Mouse (Mus musculus) heart, embryonic 14.5 days (tissue): ENCODE measurements at regions not wholly inside any gene's neighbourhood (a gene's known extent, or its start where the extent isn't known, plus 50 kb on each side); places are given as distances from the start of the nearest gene placed in this dataset.

ENCODE experiments used
- ATAC-seq: fragments of 200-750 bp; cut with Nextera tagmentation; 2 replicates; pipeline ENCODE4 v1.8.0; 2017; ENCODE audit warnings: low read depth, moderate TSS enrichment; ENCODE audit not compliant: insufficient number of reproducible peaks, insufficient read depth, low FRiP score
- H3K27ac ChIP-seq, 2 experiments: fragments of 200-500 bp in 1 of 2; fragments of 300-500 bp in 1 of 2; sonication (generic) in 1 of 2; replicated peaks in 1 of 2; 2 replicates each; pipeline ENCODE4 v1.5.1; 2012 to 2014; ENCODE audit warnings: low read depth in 2 of 2, low read length in 2 of 2, control low read depth in 1 of 2, mild to moderate bottlenecking in 1 of 2, mixed read lengths in 1 of 2; ENCODE audit not compliant: control insufficient read depth in 1 of 2, insufficient read depth in 1 of 2
- H3K27me3 ChIP-seq: fragments of 300-500 bp; sonication (generic); 2 replicates; pipeline ENCODE4 v1.6.1; 2014; ENCODE audit warnings: mild to moderate bottlenecking, low read length, control low read depth; ENCODE audit not compliant: control insufficient read depth, insufficient read depth
- H3K36me3 ChIP-seq: fragments of 300-500 bp; sonication (generic); 2 replicates; pipeline ENCODE4 v1.6.1; 2014; ENCODE audit warnings: mild to moderate bottlenecking, control low read depth, low read length, mixed read lengths; ENCODE audit not compliant: control insufficient read depth, insufficient read depth
- H3K4me1 ChIP-seq, 2 experiments: fragments of 200-500 bp in 1 of 2; fragments of 300-500 bp in 1 of 2; sonication (generic) in 1 of 2; 2 replicates each; pipeline ENCODE4 v1.6.1; 2012 to 2014; ENCODE audit warnings: low read length in 2 of 2, control low read depth in 1 of 2, mixed read lengths in 1 of 2; ENCODE audit not compliant: control insufficient read depth in 2 of 2, insufficient read depth in 2 of 2
- H3K4me2 ChIP-seq: fragments of 300-500 bp; sonication (generic); 2 replicates; pipeline ENCODE4 v1.6.1; 2014; ENCODE audit warnings: mild to moderate bottlenecking, low read length
- H3K4me3 ChIP-seq, 2 experiments: fragments of 200-500 bp in 1 of 2; fragments of 300-500 bp in 1 of 2; sonication (generic) in 1 of 2; 2 replicates each; pipeline ENCODE4 v1.5.1; 2012 to 2014; ENCODE audit warnings: low read length in 2 of 2, mild to moderate bottlenecking in 2 of 2, control low read depth in 1 of 2, low read depth in 1 of 2, moderate library complexity in 1 of 2; ENCODE audit not compliant: control insufficient read depth in 1 of 2, insufficient read depth in 1 of 2
- H3K9ac ChIP-seq: fragments of 300-500 bp; sonication (generic); 2 replicates; pipeline ENCODE4 v1.6.1; 2014; ENCODE audit warnings: mild to moderate bottlenecking, low read length
- H3K9me3 ChIP-seq: fragments of 300-500 bp; sonication (generic); 2 replicates; pipeline ENCODE4 v1.6.1; 2016; ENCODE audit warnings: low read length, control low read depth; ENCODE audit not compliant: control insufficient read depth
- WGBS: fragments of 180-500 bp; shearing (Covaris S2); extraction: QIAGEN DNeasy Blood & Tissue Kit; methylation state at CpG from one replicate; pipeline ENCODE4 v1.1.7; 2014; 5-methylcytosine and 5-hydroxymethylcytosine counted together

- Histone ChIP-seq H3K27me3 (0 out of 2 replicates have a peak, but pooled peaks cover 4% of the 10 kb centered on the region), H3K27ac (no peak overlapping the region), H3K4me3 (peak overlapping the region; percentile 43 to 50; a peak in 2 of 4 replicates), H3K9ac (no peak overlapping the region), H3K9me3 (no peaks in the 10 kb centered on the region), H3K4me1 (peaks cover 0 to 5% of the 10 kb centered on the region in 2 experiments; a peak in 3 of 4 replicates), H3K4me2 (peak overlapping the region; percentile 66), H3K36me3 (no peaks in the 10 kb centered on the region)
- 13% methylated on average over 4 of the region's 4 CpGs for WGBS
- no peak for ATAC-seq
Measured at GRCm38 (mm10) chr2:147877543-147877904, 169.2 kb downstream of the Foxa2 start.

DNA sequence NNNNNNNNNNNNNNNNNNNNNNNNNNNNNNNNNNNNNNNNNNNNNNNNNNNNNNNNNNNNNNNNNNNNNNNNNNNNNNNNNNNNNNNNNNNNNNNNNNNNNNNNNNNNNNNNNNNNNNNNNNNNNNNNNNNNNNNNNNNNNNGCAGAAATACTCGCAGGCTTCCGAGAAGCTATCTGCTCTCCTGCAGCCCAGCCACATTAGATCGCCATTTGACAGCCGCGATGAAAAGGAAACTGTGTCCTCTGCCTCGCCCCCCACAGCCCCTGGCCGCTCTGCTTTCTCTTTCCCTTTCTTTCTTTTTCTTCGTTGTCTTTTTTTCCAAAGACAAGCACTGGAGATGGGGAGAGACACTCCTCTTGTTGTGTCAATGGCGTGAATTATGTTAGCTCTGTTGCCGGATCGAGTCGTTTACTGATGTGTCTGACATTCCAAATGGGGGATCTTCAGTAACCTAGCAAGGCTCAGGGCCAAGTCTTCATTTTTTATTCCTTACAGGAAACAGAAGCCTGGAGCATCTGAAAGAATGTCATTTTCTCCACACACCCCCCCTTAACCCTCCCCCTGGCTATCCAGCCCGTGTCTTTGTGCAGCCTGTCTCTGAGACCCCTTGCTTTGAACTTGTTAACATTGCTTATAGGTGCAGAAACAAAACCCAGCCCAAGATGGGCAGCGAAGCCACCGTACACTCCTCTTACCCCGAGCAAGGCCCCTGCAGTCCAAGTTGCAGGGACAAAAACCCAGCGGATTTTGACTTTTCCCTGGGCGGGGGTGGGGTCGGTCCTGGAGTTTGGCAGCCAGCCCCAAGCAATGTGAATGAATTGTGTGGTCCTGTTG is 169.8 kb downstream of the Foxa2 start:
- Histone ChIP-seq H3K36me3 (no peaks in the 10 kb centered on the region), H3K9me3 (no peaks in the 10 kb centered on the region), H3K4me3 (peak overlapping the region; percentile 43 to 50), H3K4me2 (peak overlapping the region; percentile 66), H3K27me3 (0 out of 2 replicates have a peak, but pooled peaks cover 4% of the 10 kb centered on the region), H3K4me1 (peaks cover 0 to 5% of the 10 kb centered on the region in 2 experiments; a peak in 3 of 4 replicates), H3K27ac (no peak overlapping the region), H3K9ac (peak overlapping the region; percentile 39; the same call in 1 of the 2 replicates)
- WGBS, result 13% methylated on average over 19 of the region's 19 CpGs
- no peak for ATAC-seq

GRCm38 (mm10) chr2:147872972-147873371 is 173.8 kb downstream of the Foxa2 start:
- peaks cover 0 to 5% of the 10 kb centered on the region in 2 experiments; a peak in 3 of 4 replicates for H3K4me1 ChIP-seq
- H3K4me3 ChIP-seq, result no peak overlapping the region
- H3K36me3 ChIP-seq, result no peaks in the 10 kb centered on the region
- no peaks in the 10 kb centered on the region for H3K9me3 ChIP-seq
- H3K27me3 ChIP-seq, result 0 out of 2 replicates have a peak, but pooled peaks cover 4% of the 10 kb centered on the region
- no peak overlapping the region for H3K27ac ChIP-seq
- no peak for ATAC-seq
- H3K9ac ChIP-seq, result no peak overlapping the region
- WGBS, result 81% methylated on average over 3 of the region's 3 CpGs
- H3K4me2 ChIP-seq, result no peak overlapping the region

GRCm38 (mm10) chr2:147851186-147851802 is 195.5 kb downstream of the Foxa2 start:
- H3K36me3 ChIP-seq, result no peaks in the 10 kb centered on the region
- no peak overlapping the region for H3K9ac ChIP-seq
- WGBS, result 71% methylated on average over 6 of the region's 6 CpGs
- no peaks in the 10 kb centered on the region for H3K27me3 ChIP-seq
- no peak for ATAC-seq
- no peak overlapping the region for H3K4me2 ChIP-seq
- no peak overlapping the region for H3K27ac ChIP-seq
- H3K4me3 ChIP-seq, result no peak overlapping the region
- H3K4me1 ChIP-seq, result no peaks in the 10 kb centered on the region
- no peaks in the 10 kb centered on the region for H3K9me3 ChIP-seq

DNA sequence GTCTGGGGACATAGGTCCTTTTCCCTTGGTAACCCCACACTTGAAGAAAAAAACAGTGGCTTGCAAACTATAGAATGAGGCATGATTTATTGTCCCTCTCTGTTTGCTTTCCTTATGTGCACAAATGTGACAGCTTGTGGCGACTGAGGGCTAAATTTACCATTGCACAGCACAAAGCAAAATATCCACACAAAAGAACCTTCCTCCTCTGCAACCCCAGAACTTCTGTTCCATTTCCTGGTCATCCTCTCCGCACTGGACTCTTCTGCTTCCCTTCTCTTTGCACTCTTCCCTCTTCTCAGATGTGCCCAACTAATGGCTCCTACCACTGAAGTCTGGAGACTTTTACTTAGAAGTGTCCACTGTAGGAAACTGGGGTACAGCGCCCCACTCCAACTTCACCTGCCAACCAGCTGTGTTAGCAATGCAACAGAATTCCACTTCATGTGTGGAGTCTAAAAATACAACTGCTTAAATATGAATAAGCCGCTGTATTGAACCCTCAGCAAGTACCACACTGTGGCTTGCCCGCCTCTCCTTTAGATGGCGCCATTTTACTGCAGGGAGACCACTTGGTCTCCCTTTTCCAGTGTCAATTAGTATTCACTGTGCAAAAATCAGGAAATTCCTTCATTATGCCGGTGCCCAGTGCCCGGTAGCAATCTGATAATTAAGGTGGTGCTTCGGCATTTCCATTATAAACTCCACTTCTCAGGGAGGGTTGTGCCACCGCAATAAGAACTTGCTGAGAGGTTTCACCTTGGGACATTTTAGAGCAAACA is 199.6 kb downstream of the Foxa2 start:
- H3K9me3 ChIP-seq, result no peaks in the 10 kb centered on the region
- no peaks in the 10 kb centered on the region for H3K27me3 ChIP-seq
- no peak overlapping the region for H3K9ac ChIP-seq
- H3K4me3 ChIP-seq, result no peak overlapping the region
- no peak for ATAC-seq
- H3K27ac ChIP-seq, result no peak overlapping the region
- no peak overlapping the region for H3K4me2 ChIP-seq
- no peaks in the 10 kb centered on the region for H3K36me3 ChIP-seq
- H3K4me1 ChIP-seq, result no peaks in the 10 kb centered on the region
- 30% methylated on average over 10 of the region's 10 CpGs for WGBS

DNA sequence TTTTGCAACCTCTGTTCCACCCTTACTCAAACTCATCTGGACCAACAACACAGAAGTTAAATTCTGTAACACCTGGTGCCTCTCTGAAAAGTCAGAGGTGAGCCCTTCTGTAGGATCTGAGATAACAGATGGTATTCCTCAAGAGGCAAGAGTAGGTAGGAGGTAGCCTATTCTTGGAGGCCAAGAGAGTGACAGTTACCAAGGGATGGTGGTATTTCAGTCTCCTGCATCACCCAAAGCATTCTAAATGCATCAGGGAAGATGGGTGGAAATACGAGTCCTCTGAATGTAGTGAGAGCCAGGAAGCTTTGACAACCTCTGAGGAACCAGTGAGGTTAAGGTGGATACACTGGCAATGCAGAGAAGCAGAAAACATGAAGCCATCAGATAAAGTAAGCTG is 201.5 kb downstream of the Foxa2 start:
- no peak overlapping the region for H3K4me3 ChIP-seq

DNA sequence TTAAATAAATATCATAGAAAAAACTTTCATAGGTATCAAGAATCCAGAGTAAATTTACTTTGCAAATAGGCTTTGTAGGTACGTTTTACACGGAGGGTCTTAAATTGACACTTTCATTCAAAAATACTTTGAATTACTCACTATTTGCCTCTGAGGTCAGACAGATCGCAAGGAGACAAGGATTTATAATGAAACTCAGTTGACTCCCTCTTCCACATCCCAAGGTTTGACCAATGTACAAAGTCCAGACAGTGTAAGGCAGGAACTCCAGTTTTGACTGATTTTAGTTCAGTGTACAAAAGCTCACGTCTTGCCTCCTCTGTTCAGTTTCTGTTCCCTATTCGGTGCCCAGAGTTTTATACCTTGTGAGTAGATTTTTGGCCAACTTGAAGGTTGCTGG is 205.8 kb downstream of the Foxa2 start:
- Histone ChIP-seq H3K36me3 (no peaks in the 10 kb centered on the region), H3K9me3 (no peaks in the 10 kb centered on the region), H3K4me2 (no peak overlapping the region), H3K27ac (no peak overlapping the region), H3K4me3 (no peak overlapping the region), H3K9ac (no peak overlapping the region), H3K4me1 (no peaks in the 10 kb centered on the region), H3K27me3 (no peaks in the 10 kb centered on the region)
- WGBS, result 80% methylated on average over 5 of the region's 5 CpGs
- ATAC-seq, result no peak

More for the DNA sequence above, 201.5 kb downstream of the Foxa2 start:
- WGBS, result 44% methylated on average over 1 of the region's 1 CpGs
- Histone ChIP-seq H3K9ac (no peak overlapping the region), H3K4me2 (no peak overlapping the region), H3K27me3 (no peaks in the 10 kb centered on the region), H3K36me3 (no peaks in the 10 kb centered on the region), H3K9me3 (no peaks in the 10 kb centered on the region), H3K4me1 (no peaks in the 10 kb centered on the region), H3K27ac (no peak overlapping the region)
- ATAC-seq, result no peak
